Mouse (Mus musculus) heart, embryonic 11.5 days (tissue): ENCODE measurements at regions not wholly inside any gene's neighbourhood (a gene's known extent, or its start where the extent isn't known, plus 50 kb on each side); places are given as distances from the start of the nearest gene placed in this dataset.

ENCODE experiments used
- ATAC-seq: fragments of 200-750 bp; cut with Nextera tagmentation; replicated peaks from 2 replicates; pipeline ENCODE4 v1.8.0; 2017; ENCODE audit warnings: moderate library complexity; ENCODE audit not compliant: insufficient number of reproducible peaks, low FRiP score, low TSS enrichment
- H3K27ac ChIP-seq: fragments of 300-500 bp; sonication (generic); 2 replicates; pipeline ENCODE4 v1.5.1; 2014; ENCODE audit warnings: mild to moderate bottlenecking, low read depth, low read length
- H3K27me3 ChIP-seq: fragments of 300-500 bp; sonication (generic); 2 replicates; pipeline ENCODE4 v1.6.1; 2014; ENCODE audit warnings: mild to moderate bottlenecking, low read length, mixed read lengths; ENCODE audit not compliant: control insufficient read depth, insufficient read depth
- H3K36me3 ChIP-seq: fragments of 300-500 bp; sonication (generic); 2 replicates; pipeline ENCODE4 v1.6.1; 2014; ENCODE audit warnings: mild to moderate bottlenecking, low read length, moderate library complexity, mixed read lengths; ENCODE audit not compliant: control insufficient read depth, insufficient read depth
- H3K4me1 ChIP-seq: fragments of 300-500 bp; sonication (generic); 2 replicates; pipeline ENCODE4 v1.6.1; 2014; ENCODE audit warnings: low read length; ENCODE audit not compliant: control insufficient read depth, insufficient read depth
- H3K4me2 ChIP-seq: fragments of 300-500 bp; sonication (generic); 2 replicates; pipeline ENCODE4 v1.6.1; 2014; ENCODE audit warnings: mild to moderate bottlenecking, moderate library complexity
- H3K4me3 ChIP-seq: fragments of 300-500 bp; sonication (generic); 2 replicates; pipeline ENCODE4 v1.5.1; 2014; ENCODE audit warnings: low read depth, low read length
- H3K9ac ChIP-seq: fragments of 300-500 bp; sonication (generic); 2 replicates; pipeline ENCODE4 v1.6.1; 2014; ENCODE audit warnings: mild to moderate bottlenecking, low read depth, low read length, moderate library complexity
- H3K9me3 ChIP-seq: fragments of 300-500 bp; sonication (generic); replicated peaks from 2 replicates; pipeline ENCODE4 v1.6.1; 2016; ENCODE audit warnings: low read length; ENCODE audit not compliant: control insufficient read depth
- WGBS: fragments of 180-500 bp; shearing (Covaris S2); extraction: QIAGEN DNeasy Blood & Tissue Kit; methylation state at CpG from one replicate; pipeline ENCODE4 v1.1.7; 2014; ENCODE audit not compliant: insufficient replicate concordance; 5-methylcytosine and 5-hydroxymethylcytosine counted together

DNA sequence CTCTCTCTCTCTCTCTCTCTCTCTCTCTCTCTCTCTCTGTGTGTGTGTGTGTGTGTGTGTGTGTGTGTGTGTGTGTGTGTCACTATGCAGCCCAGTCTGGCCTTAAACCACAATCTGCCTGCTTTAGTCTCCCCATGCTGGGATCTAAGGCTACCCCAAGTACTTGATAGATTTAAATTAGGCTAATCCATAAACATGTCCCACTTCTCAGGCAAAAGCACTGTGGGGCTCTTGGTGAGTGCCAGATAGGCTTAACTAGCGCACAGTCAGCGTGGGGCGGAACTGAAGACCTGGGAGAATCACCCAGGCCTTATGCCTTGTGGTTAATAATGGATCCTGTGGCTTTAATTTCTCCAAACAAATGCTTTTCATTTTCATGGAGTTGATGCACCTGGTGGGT lies 180.6 kb downstream of the Gm26897 start:
- Histone ChIP-seq H3K4me2 (no peak overlapping the region), H3K27ac (no peak overlapping the region), H3K4me1 (no peaks in the 10 kb centered on the region), H3K27me3 (peaks cover 27% of the 10 kb centered on the region), H3K9me3 (no peaks in the 10 kb centered on the region; the same call in 1 of the 2 replicates), H3K4me3 (no peak overlapping the region), H3K36me3 (no peaks in the 10 kb centered on the region), H3K9ac (no peak overlapping the region)
- ATAC-seq: no peak
- 60% methylated on average over 3 of the region's 3 CpGs for WGBS

DNA sequence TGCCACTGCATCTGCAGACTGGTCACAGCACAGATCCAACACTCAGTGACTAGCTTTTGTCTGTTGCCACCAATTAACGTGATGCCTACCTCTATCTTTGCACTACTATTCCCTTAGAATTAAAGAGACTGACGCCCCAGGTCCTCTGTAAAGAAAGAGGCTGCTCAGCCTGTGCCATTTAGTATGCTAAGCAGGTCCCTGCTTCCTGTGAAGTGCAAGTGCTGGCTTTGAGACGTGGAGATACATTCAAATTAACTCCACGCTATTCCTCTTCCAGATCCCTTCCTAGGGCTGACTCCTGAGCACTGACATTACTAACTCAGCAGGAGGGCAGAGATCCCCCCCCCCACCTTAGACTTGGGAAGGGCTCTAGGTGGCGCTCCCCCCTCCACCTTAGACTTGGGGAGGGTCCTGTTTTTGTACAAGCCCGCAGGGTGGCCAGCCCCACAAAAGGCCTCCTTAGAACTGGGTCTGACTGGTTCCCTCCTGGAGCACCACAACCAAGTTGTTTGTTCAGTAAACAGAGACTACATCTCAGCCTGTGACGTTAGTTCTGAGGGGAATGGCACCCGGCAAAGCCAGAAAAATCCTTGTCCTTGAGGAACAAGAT lies 184.0 kb downstream of the Gm26897 start:
- no peak overlapping the region for H3K4me3 ChIP-seq
- H3K9me3 ChIP-seq: no peaks in the 10 kb centered on the region; the same call in 1 of the 2 replicates
- no peak for ATAC-seq
- H3K36me3 ChIP-seq: no peaks in the 10 kb centered on the region
- H3K9ac ChIP-seq: no peak overlapping the region
- H3K27ac ChIP-seq: no peak overlapping the region
- H3K27me3 ChIP-seq: peaks cover 40% of the 10 kb centered on the region
- H3K4me1 ChIP-seq: no peaks in the 10 kb centered on the region
- WGBS: 30% methylated on average over 8 of the region's 8 CpGs
- no peak overlapping the region for H3K4me2 ChIP-seq

DNA sequence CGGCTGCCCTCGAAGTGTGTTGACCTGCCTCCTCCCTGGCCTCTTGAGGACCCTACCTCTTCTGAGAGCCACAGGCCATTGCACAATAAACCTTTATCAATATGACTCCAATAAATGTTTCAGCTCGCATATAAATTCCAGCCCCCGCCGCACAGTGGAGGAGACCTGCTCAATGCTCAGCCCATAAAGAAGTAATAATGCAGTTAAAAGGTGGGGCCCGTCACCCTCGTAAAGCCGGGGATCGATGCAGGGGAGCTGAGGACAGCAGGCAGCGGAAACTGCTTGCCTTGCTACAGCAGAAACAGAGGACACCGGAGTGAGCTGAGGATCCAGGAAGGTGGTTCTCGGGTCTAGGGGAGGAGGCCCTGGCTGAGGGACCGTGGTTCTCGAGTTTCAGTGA lies 185.2 kb downstream of the Gm26897 start:
- Histone ChIP-seq H3K36me3 (no peaks in the 10 kb centered on the region), H3K9me3 (no peaks in the 10 kb centered on the region), H3K4me1 (no peaks in the 10 kb centered on the region), H3K27ac (no peak overlapping the region), H3K27me3 (peaks cover 51% of the 10 kb centered on the region), H3K4me2 (no peak overlapping the region), H3K4me3 (no peak overlapping the region), H3K9ac (no peak overlapping the region)
- WGBS: 66% methylated on average over 14 of the region's 14 CpGs
- ATAC-seq: no peak

DNA sequence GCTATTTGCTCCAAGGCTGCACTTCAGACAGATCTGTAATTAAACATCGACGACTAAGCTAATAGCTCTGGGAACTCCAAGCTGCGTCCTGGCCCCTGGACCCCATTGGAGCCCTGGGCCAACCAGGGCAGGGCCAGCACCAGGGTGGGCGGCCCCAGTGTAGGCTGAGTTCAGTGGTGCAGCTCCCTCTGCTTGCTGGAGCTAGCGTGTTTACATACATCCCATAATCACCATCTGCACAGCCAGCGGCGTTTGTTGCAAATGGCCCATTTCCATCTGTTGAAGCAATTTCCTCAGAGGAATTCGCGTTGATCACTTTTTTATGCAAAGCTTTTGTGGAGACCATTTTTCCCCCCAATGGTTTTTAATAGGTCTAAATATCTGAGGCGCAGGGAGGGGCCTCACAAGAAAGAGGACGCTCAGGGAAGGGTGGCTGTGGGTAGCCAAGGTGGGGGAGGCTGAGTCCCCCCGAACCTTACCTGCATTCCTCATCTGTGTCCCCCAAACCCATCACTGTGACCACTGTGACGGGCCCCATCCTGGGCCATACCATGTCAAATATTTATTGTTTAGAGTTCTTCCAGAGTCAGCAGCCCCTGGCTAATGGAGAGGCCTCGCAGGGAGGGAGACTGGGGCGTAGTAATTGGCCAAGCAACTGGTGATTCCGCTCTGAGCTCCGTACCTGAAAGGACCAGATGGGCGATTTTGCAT lies 189.4 kb downstream of the Gm26897 start:
- H3K4me1 ChIP-seq: no peaks in the 10 kb centered on the region
- 52% methylated on average over 18 of the region's 18 CpGs for WGBS
- H3K27me3 ChIP-seq: peaks cover 68% of the 10 kb centered on the region
- no peak overlapping the region for H3K9ac ChIP-seq
- no peak overlapping the region for H3K27ac ChIP-seq
- ATAC-seq: no peak
- no peak overlapping the region for H3K4me2 ChIP-seq
- no peak overlapping the region for H3K4me3 ChIP-seq
- no peaks in the 10 kb centered on the region for H3K9me3 ChIP-seq
- H3K36me3 ChIP-seq: no peaks in the 10 kb centered on the region

DNA sequence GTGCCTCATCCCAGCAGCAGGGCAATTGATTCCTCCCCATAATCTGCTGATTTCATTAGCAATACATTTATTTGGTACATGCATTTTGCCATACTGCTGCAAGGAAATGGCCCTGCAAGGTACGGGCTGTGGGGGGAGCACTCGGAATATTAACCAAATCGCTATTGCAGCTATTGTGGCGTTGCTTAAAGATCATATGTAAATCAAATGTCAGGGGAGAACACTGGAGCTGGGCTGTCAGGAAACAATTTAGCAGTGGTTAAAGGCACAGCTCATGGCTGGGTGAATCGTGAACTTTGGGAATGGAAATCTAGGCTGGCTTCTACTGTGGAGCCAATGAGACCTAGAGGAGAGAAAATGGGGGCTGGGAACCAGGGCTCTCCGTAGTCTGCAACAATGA lies 192.0 kb downstream of the Gm26897 start:
- no peak overlapping the region for H3K4me3 ChIP-seq
- no peak overlapping the region for H3K27ac ChIP-seq
- ATAC-seq: no peak
- no peaks in the 10 kb centered on the region for H3K36me3 ChIP-seq
- no peak overlapping the region for H3K9ac ChIP-seq
- peaks cover 74% of the 10 kb centered on the region for H3K27me3 ChIP-seq
- H3K9me3 ChIP-seq: no peaks in the 10 kb centered on the region
- peaks cover 11% of the 10 kb centered on the region; the same call in 1 of the 2 replicates for H3K4me1 ChIP-seq
- H3K4me2 ChIP-seq: no peak overlapping the region
- 70% methylated on average over 6 of the region's 6 CpGs for WGBS

DNA sequence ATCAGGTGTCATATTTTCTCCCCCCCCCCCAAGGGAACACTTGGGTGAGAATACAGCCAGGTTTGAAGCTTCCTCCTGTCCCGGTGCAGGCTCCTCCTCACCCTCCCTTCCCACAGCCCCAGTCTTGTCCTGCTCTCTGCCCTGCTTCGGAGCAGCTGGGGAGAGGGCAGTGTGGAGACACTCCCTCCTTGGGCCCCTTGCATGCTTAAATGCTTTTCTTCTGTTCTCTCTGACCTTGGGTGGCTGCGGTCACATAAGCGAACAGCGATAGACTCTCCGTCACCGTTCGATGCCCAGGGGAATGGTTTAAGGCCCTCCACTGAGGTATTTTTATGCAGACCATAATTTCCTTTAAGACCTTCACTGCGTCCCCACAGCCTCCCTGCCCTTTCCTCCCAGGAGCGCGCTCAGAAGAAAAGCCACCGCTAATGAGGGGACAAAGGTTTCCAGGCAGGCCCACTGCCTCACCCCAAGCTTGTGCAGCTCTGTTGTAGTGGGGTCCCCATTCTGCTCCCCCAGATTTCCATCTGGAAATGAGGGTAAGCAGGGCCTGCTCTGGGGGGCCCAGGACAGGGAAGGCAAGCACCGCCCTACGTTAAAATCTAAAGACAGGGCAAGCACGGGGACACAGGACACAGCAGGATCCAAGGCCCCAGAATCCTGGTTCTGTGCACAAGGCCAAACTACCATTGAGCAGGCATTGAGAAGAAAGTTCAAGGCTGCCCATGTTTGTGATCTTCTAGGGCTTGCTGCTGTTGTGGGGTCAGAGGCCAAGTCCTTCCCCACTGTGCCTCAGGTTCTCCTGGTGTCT lies 195.7 kb downstream of the Gm26897 start:
- no peak overlapping the region for H3K4me3 ChIP-seq
- no peak overlapping the region for H3K27ac ChIP-seq
- ATAC-seq: no peak
- H3K4me1 ChIP-seq: peaks cover 11% of the 10 kb centered on the region; the same call in 1 of the 2 replicates
- H3K4me2 ChIP-seq: no peak overlapping the region
- H3K27me3 ChIP-seq: peaks cover 75% of the 10 kb centered on the region
- H3K9me3 ChIP-seq: 0 out of 2 replicates have a peak, but pooled peaks cover 3% of the 10 kb centered on the region
- no peaks in the 10 kb centered on the region for H3K36me3 ChIP-seq
- H3K9ac ChIP-seq: no peak overlapping the region; the same call in 1 of the 2 replicates
- WGBS: 48% methylated on average over 15 of the region's 15 CpGs

DNA sequence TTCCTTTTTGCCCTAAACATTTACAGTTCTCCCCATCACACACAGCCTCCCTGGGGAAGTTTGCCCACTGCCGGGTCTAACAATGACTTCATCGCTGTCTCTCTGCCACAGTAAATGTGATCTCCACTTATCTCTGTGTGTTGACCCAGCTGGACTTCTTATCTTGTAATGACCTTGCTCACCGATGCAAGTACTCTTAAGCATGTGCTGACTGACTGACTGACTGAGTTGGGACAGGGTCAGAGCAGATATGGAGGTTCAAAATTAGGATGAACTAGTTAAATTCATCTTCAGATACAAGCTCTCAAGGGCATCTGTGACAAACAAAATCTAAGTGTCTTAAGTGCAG lies 196.2 kb downstream of the Gm26897 start:
- 10% methylated on average over 3 of the region's 3 CpGs for WGBS
- no peak overlapping the region for H3K4me2 ChIP-seq
- H3K27me3 ChIP-seq: peaks cover 78% of the 10 kb centered on the region
- H3K9ac ChIP-seq: no peak overlapping the region; the same call in 1 of the 2 replicates
- H3K27ac ChIP-seq: no peak overlapping the region
- H3K4me1 ChIP-seq: peaks cover 11% of the 10 kb centered on the region; the same call in 1 of the 2 replicates
- 0 out of 2 replicates have a peak, but pooled peaks cover 3% of the 10 kb centered on the region for H3K9me3 ChIP-seq
- no peak overlapping the region for H3K4me3 ChIP-seq
- H3K36me3 ChIP-seq: no peaks in the 10 kb centered on the region
- ATAC-seq: no peak

DNA sequence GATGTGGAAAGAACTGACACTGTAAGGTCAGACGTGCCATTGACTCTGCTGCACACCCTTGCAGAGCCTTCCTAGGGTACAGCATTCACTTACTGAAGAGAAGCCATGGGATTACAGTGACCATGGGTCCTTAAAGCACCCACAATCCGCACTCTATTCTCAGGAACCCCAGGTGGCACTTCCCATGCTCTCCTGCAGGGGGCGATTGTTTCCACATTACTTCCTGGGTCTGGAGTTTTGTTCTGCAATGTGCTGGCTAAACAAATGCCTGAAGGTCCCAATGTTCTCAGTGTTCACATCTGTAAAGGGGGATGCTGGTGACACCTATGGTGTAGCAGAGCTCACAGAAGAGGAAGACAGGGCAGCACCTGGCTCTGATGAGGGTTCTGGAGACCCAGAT lies 198.0 kb downstream of the Gm26897 start:
- peaks cover 11% of the 10 kb centered on the region; the same call in 1 of the 2 replicates for H3K4me1 ChIP-seq
- WGBS: 54% methylated on average over 3 of the region's 3 CpGs
- no peak overlapping the region for H3K9ac ChIP-seq
- peaks cover 75% of the 10 kb centered on the region for H3K27me3 ChIP-seq
- H3K27ac ChIP-seq: no peak overlapping the region
- ATAC-seq: no peak
- H3K4me3 ChIP-seq: no peak overlapping the region
- H3K9me3 ChIP-seq: 0 out of 2 replicates have a peak, but pooled peaks cover 3% of the 10 kb centered on the region
- H3K36me3 ChIP-seq: no peaks in the 10 kb centered on the region
- no peak overlapping the region for H3K4me2 ChIP-seq
